Mouse (Mus musculus) thymus, adult 2 months (tissue): ENCODE results near the gene Glrx5. TPM values are rescaled to one million over a fixed set of nuclear protein-coding genes. Genes with fewer than 3 reads are reported as not detected.

Experiments
- DNase-seq: peaks from one replicate; pipeline ENCODE4 v3.0.0; 2021
- H3K27ac ChIP-seq: fragments of 200-500 bp; 2 replicates; pipeline ENCODE4 v1.5.1; 2012; ENCODE audit warnings: low read length, control low read depth; ENCODE audit not compliant: control insufficient read depth, insufficient read depth
- H3K27me3 ChIP-seq: fragments of 200-500 bp; 2 replicates; pipeline ENCODE4 v1.6.1; 2012; ENCODE audit warnings: mild to moderate bottlenecking, low read length, moderate library complexity, mixed read lengths; ENCODE audit not compliant: control insufficient read depth, insufficient read depth
- H3K36me3 ChIP-seq: fragments of 200-500 bp; 2 replicates; pipeline ENCODE4 v1.6.1; 2012; ENCODE audit warnings: mild to moderate bottlenecking, low read length, moderate library complexity; ENCODE audit not compliant: control insufficient read depth, insufficient read depth
- H3K4me1 ChIP-seq: fragments of 200-500 bp; replicated peaks from 2 replicates; pipeline ENCODE4 v1.6.1; 2012; ENCODE audit warnings: low read length; ENCODE audit not compliant: control insufficient read depth, insufficient read depth
- H3K4me3 ChIP-seq: fragments of 200-500 bp; 2 replicates; pipeline ENCODE4 v1.5.1; 2012; ENCODE audit warnings: mild to moderate bottlenecking, low read length, control low read depth, moderate library complexity; ENCODE audit not compliant: control insufficient read depth, insufficient read depth
- CTCF ChIP-seq: fragments of 200-500 bp; IDR thresholded peaks from 2 replicates; pipeline ENCODE4 v1.5.1; 2012; ENCODE audit warnings: mild to moderate bottlenecking, control low read depth, low read length, moderate library complexity, borderline replicate concordance; ENCODE audit not compliant: control insufficient read depth, poor library complexity, insufficient read depth; ENCODE audit errors: extremely low read depth
- POLR2A ChIP-seq: fragments of 200-500 bp; IDR thresholded peaks from 2 replicates; pipeline ENCODE4 v1.6.1; 2012; ENCODE audit warnings: mild to moderate bottlenecking, low read length, control low read depth, moderate library complexity; ENCODE audit not compliant: control insufficient read depth, poor library complexity, insufficient read depth; ENCODE audit errors: extremely low read depth
- WGBS: fragments of 180-500 bp; shearing (Covaris S2); methylation state at CpG from one replicate; pipeline ENCODE4 v1.1.7; 2018; 5-methylcytosine and 5-hydroxymethylcytosine counted together
- polyA plus RNA-seq: library from polyadenylated mRNA; depleted of rRNA; stranded (reverse); fragments of >200 nt; gene quantifications from 2 replicates; pipeline ENCODE4 v1.2.3, GENCODE M21; 2012

Glrx5 gene
- polyA plus RNA-seq, 1 experiment, result 66.6 TPM

- no peaks in the 10 kb centered on the region for H3K4me1 ChIP-seq
- TF ChIP-seq POLR2A (no peak), CTCF (no peak)
- H3K27me3 ChIP-seq, result no peaks in the 10 kb centered on the region
- peak; percentile 55 for DNase-seq
- no peak overlapping the region for H3K27ac ChIP-seq
- 5% methylated on average over 4 of the region's 4 CpGs for WGBS
- H3K4me3 ChIP-seq, result no peak overlapping the region
- no peaks in the 10 kb centered on the region for H3K36me3 ChIP-seq
Observed at GRCm38 (mm10) chr12:105050898-105051297, 18.4 kb downstream of the Glrx5 start.

- no peak for TF ChIP-seq CTCF
- TF ChIP-seq POLR2A, result no peak
- H3K27me3 ChIP-seq, result no peaks in the 10 kb centered on the region
- no peaks in the 10 kb centered on the region for H3K36me3 ChIP-seq
- DNase-seq, result no peak
- H3K27ac ChIP-seq, result no peak overlapping the region
- H3K4me1 ChIP-seq, result no peaks in the 10 kb centered on the region
- H3K4me3 ChIP-seq, result no peak overlapping the region
- 96% methylated on average over 15 of the region's 15 CpGs for WGBS
Observed at GRCm38 (mm10) chr12:105054041-105054440, 21.6 kb downstream of the Glrx5 start.

GRCm38 (mm10) chr12:105055308-105055707 is 22.8 kb downstream of the Glrx5 start:
- Histone ChIP-seq H3K4me1 (no peaks in the 10 kb centered on the region), H3K27ac (no peak overlapping the region), H3K36me3 (no peaks in the 10 kb centered on the region), H3K4me3 (no peak overlapping the region), H3K27me3 (no peaks in the 10 kb centered on the region)
- TF ChIP-seq POLR2A (no peak), CTCF (no peak)
- no peak for DNase-seq
- 96% methylated on average over 6 of the region's 6 CpGs for WGBS

GRCm38 (mm10) chr12:105060006-105060405 is 27.5 kb downstream of the Glrx5 start:
- Histone ChIP-seq H3K36me3 (no peaks in the 10 kb centered on the region), H3K27ac (no peak overlapping the region), H3K27me3 (no peaks in the 10 kb centered on the region), H3K4me3 (no peak overlapping the region), H3K4me1 (no peaks in the 10 kb centered on the region)
- no peak for DNase-seq
- 16% methylated on average over 2 of the region's 2 CpGs for WGBS
- TF ChIP-seq CTCF, result no peak
- TF ChIP-seq POLR2A, result no peak

- H3K4me1 ChIP-seq, result no peaks in the 10 kb centered on the region
- H3K27me3 ChIP-seq, result no peaks in the 10 kb centered on the region
- H3K27ac ChIP-seq, result no peak overlapping the region
- no peak overlapping the region for H3K4me3 ChIP-seq
- DNase-seq, result no peak
- no peaks in the 10 kb centered on the region for H3K36me3 ChIP-seq
- WGBS, result 82% methylated on average over 28 of the region's 28 CpGs
- TF ChIP-seq CTCF (no peak), POLR2A (no peak)
Observed at GRCm38 (mm10) chr12:105063201-105064134, 31.0 kb downstream of the Glrx5 start.

GRCm38 (mm10) chr12:105064168-105064567 is 31.7 kb downstream of the Glrx5 start:
- H3K36me3 ChIP-seq, result no peaks in the 10 kb centered on the region
- peaks cover 4% of the 10 kb centered on the region for H3K4me1 ChIP-seq
- H3K27me3 ChIP-seq, result no peaks in the 10 kb centered on the region
- WGBS, result 96% methylated on average over 4 of the region's 4 CpGs
- H3K4me3 ChIP-seq, result no peak overlapping the region
- DNase-seq, result no peak
- no peak overlapping the region for H3K27ac ChIP-seq
- no peak for TF ChIP-seq CTCF
- no peak for TF ChIP-seq POLR2A
